Mouse (Mus musculus) CD4-positive helper T cell, adult 2 months (primary cell): ENCODE data around the gene Osbpl10.
"Not testable (repeated sequence)": the region's sequence is repeated elsewhere in the genome, so short reads cannot be mapped to it uniquely, and the experiment has no call there.

ENCODE experiments used
- DNase-seq: peaks from one replicate; pipeline ENCODE4 v3.0.0-alpha.2; 2012; ENCODE audit warnings: low read depth, missing footprints, low spot score

The Osbpl10 gene

DNA sequence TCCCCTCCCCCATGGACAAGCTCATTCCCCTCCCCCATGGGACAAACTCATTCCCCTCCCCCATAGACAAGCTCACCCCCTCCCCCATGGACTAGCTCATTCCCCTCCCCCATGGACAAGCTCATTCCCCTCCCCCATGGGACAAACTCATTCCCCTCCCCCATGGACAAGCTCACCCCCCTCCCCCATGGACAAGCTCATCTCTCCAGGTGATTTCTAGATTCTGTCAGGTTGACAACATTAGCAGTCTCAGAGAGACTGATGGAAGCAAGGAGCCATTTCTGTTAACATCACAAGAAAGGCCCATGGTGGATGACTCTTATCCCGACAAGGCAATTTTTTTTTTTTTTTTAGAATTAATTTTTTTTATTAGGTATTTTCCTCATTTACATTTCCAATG is 52.7 kb downstream of the Osbpl10 start:
- DNase-seq = not testable (repeated sequence)

GRCm38 (mm10) chr9:115032786-115033185 is 54.4 kb downstream of the Osbpl10 start:
- no peak for DNase-seq

DNA sequence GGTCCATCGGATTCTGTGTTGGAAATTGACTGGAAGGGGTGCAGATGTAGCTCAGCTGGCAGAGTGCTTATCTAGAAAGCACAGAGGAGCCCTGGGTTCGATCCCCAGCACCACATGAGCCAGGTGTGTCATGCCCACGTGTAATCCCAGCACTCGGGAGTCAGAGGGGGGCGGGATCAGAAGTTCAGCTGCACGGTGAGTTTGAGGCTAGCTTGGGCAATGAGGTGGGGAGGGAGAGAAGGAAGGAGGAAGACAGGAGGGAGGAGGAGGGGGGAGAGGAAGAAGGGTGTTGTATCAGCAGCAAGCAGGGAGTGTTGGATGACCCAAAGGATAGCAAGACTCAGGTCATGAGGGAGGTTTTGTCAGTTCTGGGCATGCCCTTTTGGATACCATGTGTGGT is 55.9 kb downstream of the Osbpl10 start:
- DNase-seq = no peak

GRCm38 (mm10) chr9:115034788-115035187 is 56.4 kb downstream of the Osbpl10 start:
- no peak for DNase-seq

- no peak for DNase-seq
Observed at GRCm38 (mm10) chr9:115038215-115038614, 59.8 kb downstream of the Osbpl10 start.

GRCm38 (mm10) chr9:115038686-115039085 is 60.3 kb downstream of the Osbpl10 start:
- no peak for DNase-seq

DNA sequence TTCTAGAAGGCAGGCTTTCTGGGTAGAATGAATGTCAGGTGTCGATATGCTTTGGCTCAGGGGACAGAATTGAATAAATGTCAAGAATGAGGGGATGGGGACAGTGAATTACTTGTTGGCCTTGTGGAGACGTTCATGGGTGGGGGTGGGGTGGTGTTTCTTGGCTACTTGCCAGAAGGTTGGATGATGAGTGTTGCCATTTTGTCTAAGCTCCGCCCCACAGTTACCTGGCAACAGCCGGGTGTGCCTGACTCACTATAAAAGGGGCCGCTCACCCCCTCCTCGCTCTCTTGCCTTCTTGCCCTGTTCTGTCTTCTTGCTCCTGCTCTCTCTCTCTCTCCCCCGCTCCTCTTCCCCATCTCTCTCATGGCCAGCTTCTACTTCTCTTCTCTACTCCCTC is 60.9 kb downstream of the Osbpl10 start:
- DNase-seq = no peak

DNA sequence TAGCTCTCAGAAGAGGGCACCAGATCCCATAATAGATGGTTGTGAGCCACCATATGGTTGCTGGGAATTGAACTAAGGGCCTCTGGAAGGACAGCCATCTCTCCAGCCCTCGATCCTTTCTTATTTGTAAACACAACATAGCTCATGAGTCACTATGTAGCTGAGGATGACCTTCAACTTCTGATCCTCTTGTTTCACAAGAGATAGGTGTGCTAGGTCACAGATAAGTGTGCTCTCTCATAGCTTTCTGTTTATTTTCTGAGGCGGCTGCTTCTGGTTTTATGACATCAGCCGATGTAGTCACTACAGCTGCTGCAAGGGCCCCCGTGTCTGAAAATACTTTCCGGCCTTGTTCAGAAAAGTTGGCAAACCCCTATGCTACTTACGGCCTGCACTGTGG is 64.2 kb downstream of the Osbpl10 start:
- no peak for DNase-seq

- no peak for DNase-seq
Observed at GRCm38 (mm10) chr9:115042971-115043706, 64.8 kb downstream of the Osbpl10 start.

DNA sequence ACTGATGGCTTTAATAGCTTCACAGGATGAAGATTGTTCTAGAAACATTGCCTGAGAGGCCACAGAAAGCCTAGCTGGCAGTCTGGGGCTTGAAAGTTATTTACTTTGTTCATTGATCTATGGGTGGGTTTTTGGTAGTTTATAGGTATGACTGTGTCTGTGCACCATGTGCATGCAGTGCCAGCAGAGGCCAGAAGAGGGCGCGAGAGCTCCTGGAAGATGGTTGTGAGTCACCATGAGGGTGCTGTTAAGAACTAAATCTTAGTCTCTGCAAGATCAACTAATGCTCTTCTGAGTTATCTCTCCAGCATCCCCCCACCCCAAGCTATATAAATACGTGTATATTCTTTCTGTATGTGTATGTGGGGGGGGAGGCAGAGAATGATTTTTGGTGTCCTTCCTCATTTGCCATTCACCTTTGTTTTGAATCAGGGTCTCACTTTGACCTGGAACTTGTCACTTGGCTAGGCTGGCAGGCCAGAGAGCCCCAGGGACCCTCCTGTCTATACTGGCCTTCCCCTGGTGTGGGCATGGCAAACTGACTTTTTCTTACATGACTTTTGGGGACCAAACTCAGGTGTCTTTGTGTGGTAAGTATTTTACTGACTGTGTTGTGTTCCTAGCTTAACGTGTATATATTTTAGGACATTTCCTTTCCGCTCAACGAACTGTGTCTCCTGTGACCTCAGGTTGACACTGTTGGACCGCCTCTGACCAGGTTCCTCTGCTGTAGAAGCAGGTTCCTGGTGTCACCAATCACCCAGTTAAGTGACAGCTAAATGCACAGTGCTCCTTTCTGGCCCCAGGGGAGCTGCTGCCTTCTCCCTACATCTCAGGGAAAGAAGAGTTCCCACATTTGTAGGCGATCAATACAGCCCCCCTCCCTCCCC is 65.8 kb downstream of the Osbpl10 start:
- DNase-seq = no peak

GRCm38 (mm10) chr9:115045087-115045800 is 66.9 kb downstream of the Osbpl10 start:
- DNase-seq = no peak

DNA sequence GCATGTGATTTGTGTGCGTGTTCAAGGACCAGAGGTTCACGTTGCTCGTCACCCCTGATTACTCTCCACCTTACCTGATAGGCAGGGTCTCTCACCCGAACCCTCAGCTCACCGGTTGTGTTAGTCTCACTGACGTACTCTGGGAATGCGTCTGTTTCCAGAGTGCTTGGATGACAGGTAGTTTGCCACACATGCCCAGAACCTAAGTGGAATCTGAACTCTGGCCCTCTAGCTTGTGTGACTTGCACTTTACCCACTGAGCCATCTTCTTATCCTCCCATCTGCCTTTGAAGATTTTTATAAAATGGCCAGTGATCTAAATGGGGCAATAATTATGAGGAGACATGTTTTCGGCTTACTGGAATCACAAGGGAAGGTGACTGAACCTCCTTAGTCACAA is 68.3 kb downstream of the Osbpl10 start:
- no peak for DNase-seq

GRCm38 (mm10) chr9:115048340-115048739 is 70.0 kb downstream of the Osbpl10 start:
- no peak for DNase-seq

DNA sequence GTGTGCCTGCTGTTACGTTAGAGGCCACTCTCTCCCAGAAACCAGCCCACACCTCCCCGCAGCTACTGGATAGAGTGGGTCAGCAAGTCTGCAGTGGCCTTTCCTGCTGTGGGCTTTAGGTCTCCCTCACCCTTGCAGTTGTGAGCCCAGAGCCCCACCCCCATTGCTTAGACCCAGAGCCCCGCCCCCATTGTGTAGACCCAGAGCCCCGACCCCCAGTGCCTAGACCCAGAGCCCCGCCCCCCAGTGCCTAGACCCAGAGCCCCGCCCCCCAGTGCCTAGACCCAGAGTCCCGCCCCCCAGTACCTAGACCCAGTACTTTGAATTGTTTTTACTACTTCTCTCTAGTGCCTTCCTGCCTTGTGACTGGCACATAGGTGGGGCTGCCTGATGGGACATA is 70.5 kb downstream of the Osbpl10 start:
- no peak for DNase-seq

- no peak for DNase-seq
Observed at GRCm38 (mm10) chr9:115049981-115050720, 71.8 kb downstream of the Osbpl10 start.

GRCm38 (mm10) chr9:115051976-115052375 is 73.6 kb downstream of the Osbpl10 start:
- no peak for DNase-seq

DNA sequence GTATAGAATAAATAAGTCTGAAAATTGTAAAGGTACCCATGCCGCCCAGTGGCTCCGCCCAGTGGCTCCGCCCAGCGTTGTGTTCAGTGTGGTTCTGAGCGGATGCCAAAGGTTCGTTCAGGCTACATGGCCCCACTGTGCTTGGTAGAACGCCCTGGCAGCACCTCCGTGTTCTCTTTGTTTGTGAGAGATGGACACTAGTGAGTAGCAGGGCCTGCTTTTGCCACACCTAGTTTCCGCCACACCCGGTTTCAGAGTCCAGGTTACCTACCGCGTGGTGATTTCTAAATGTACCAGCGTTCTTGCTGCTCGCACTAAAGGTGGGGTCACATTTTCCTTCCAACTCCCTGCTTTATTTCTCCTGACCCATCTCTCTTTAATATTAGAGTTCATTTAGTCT is 75.4 kb downstream of the Osbpl10 start:
- no peak for DNase-seq

- DNase-seq = no peak
Observed at GRCm38 (mm10) chr9:115055041-115055830, 76.9 kb downstream of the Osbpl10 start.

GRCm38 (mm10) chr9:115058806-115059205 is 80.4 kb downstream of the Osbpl10 start:
- no peak for DNase-seq

DNA sequence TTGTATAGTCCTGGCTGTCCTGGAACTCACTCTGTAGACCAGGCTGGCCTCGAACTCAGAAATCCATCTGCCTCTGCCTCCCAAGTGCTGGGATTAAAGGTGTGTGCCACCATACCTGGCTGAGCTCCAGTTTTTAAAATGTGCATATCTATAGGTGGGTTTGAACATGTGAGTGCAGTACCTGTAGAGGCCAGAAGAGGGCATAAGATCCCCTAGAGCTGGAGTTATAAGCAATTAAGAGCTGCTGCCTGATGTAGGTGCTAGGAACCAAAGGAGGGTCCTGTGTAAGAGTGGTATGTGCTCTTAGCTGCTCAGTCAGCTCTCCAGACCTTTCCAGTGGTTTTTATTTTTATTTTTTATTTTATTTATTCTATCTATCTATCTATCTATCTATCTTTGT is 86.5 kb downstream of the Osbpl10 start:
- no peak for DNase-seq

- no peak for DNase-seq
Observed at GRCm38 (mm10) chr9:115067071-115067470, 88.7 kb downstream of the Osbpl10 start.
